Mouse (Mus musculus) embryonic facial prominence, embryonic 10.5 days (tissue): ENCODE results near the gene A3galt2. TPM values are rescaled to one million over a fixed set of nuclear protein-coding genes. Genes with fewer than 3 reads are reported as not detected.

Source experiments
- polyA plus RNA-seq: library from polyadenylated mRNA; unstranded; fragments of >200 nt; fragmentation: Nextera tagmentation; extraction: Ambion mirVana; gene quantifications from 2 replicates; pipeline ENCODE4 v1.2.1, GENCODE M21; 2016

Gene A3galt2
- polyA plus RNA-seq, 1 experiment from 2014 or later: 0.12 TPM

Other genes with a start within 250 kb of the A3galt2 start
- 7.1 and 7.8 TPM in 2 replicates for gene Zscan20, start 145.3 kb upstream of the A3galt2 start, polyA plus RNA-seq
- gene Tlr12, start 136.7 kb upstream of the A3galt2 start, polyA plus RNA-seq: 0.41 and 0.60 TPM in 2 replicates
- 69.5 and 84.4 TPM in 2 replicates for gene Phc2, start 100.7 kb upstream of the A3galt2 start, polyA plus RNA-seq
- gene Zfp362, start 50.7 kb downstream of the A3galt2 start, polyA plus RNA-seq: 38.7 and 39.0 TPM in 2 replicates
- gene Trim62, start 128.2 kb downstream of the A3galt2 start, polyA plus RNA-seq: 10.6 and 11.9 TPM in 2 replicates
- gene Azin2, start 207.1 kb downstream of the A3galt2 start, polyA plus RNA-seq: 11.4 and 12.1 TPM in 2 replicates
- 219 and 224 TPM in 2 replicates for gene Ak2, start 236.6 kb downstream of the A3galt2 start, polyA plus RNA-seq